Mouse (Mus musculus) embryonic facial prominence, embryonic 14.5 days (tissue): Measurements from ENCODE around the gene Pou4f2. TPM values are rescaled to one million over a fixed set of nuclear protein-coding genes. Genes with fewer than 3 reads are reported as not detected.

Source experiments
- ATAC-seq: fragments of 200-750 bp; cut with Nextera tagmentation; 2 replicates; pipeline ENCODE4 v1.8.0; 2017; ENCODE audit warnings: low read depth, moderate number of reproducible peaks, moderate TSS enrichment
- DNase-seq: peaks from one replicate; pipeline ENCODE4 v3.0.0-alpha.2; 2015; ENCODE audit warnings: low spot score
- H3K27ac ChIP-seq: fragments of 300-500 bp; sonication (generic); replicated peaks from 2 replicates; pipeline ENCODE4 v1.5.1; 2014; ENCODE audit warnings: low read depth, mild to moderate bottlenecking, low read length, moderate library complexity
- H3K27me3 ChIP-seq: fragments of 300-500 bp; sonication (generic); replicated peaks from 2 replicates; pipeline ENCODE4 v1.6.1; 2014; ENCODE audit warnings: low read length; ENCODE audit not compliant: control insufficient read depth, insufficient read depth
- H3K36me3 ChIP-seq: fragments of 300-500 bp; sonication (generic); 2 replicates; pipeline ENCODE4 v1.6.1; 2014; ENCODE audit warnings: low read length, mixed read lengths; ENCODE audit not compliant: control insufficient read depth, insufficient read depth
- H3K4me1 ChIP-seq: fragments of 300-500 bp; sonication (generic); 2 replicates; pipeline ENCODE4 v1.6.1; 2014; ENCODE audit warnings: antibody characterized with exemption, low read length; ENCODE audit not compliant: control insufficient read depth, insufficient read depth
- H3K4me2 ChIP-seq: fragments of 300-500 bp; sonication (generic); 2 replicates; pipeline ENCODE4 v1.6.1; 2014; ENCODE audit warnings: low read depth, mild to moderate bottlenecking, low read length, moderate library complexity, mixed read lengths
- H3K4me3 ChIP-seq: fragments of 300-500 bp; sonication (generic); 2 replicates; pipeline ENCODE4 v1.5.1; 2014; ENCODE audit warnings: low read depth, mild to moderate bottlenecking, low read length
- H3K9ac ChIP-seq: fragments of 300-500 bp; sonication (generic); 2 replicates; pipeline ENCODE4 v1.6.1; 2014; ENCODE audit warnings: low read depth, mild to moderate bottlenecking, low read length, moderate library complexity, mixed read lengths
- H3K9me3 ChIP-seq: fragments of 300-500 bp; sonication (generic); 2 replicates; pipeline ENCODE4 v1.6.1; 2016; ENCODE audit warnings: low read length; ENCODE audit not compliant: control insufficient read depth
- WGBS: fragments of 180-500 bp; shearing (Covaris S2); extraction: QIAGEN DNeasy Blood & Tissue Kit; methylation state at CpG from one replicate; pipeline ENCODE4 v1.1.7; 2014; 5-methylcytosine and 5-hydroxymethylcytosine counted together
- polyA plus RNA-seq: library from polyadenylated mRNA; unstranded; fragments of >200 nt; fragmentation: Nextera tagmentation; extraction: Ambion mirVana; gene quantifications from 2 replicates; pipeline ENCODE4 v1.2.1, GENCODE M21; 2014

The Pou4f2 gene
- polyA plus RNA-seq, 1 experiment from 2014 or later, result 0.25 TPM

GRCm38 (mm10) chr8:78436661-78437060, 216 bp upstream of the Pou4f2 start:
- Histone ChIP-seq H3K27me3 (peaks cover 95% of the 10 kb centered on the region), H3K4me2 (peak overlapping the region; percentile 72), H3K9me3 (no peaks in the 10 kb centered on the region), H3K4me3 (peak overlapping the region; percentile 44), H3K27ac (no peak overlapping the region), H3K4me1 (peaks cover 3% of the 10 kb centered on the region; the same call in 1 of the 2 replicates), H3K36me3 (no peaks in the 10 kb centered on the region), H3K9ac (no peak overlapping the region)
- WGBS, result 0% methylated on average over 16 of the region's 25 CpGs
- DNase-seq (no peak), ATAC-seq (0 out of 2 replicates have a peak, but pooled peaks have one; percentile 2)

GRCm38 (mm10) chr8:78435624-78435960, 853 bp downstream of the Pou4f2 start:
- DNase-seq (no peak), ATAC-seq (no peak)
- Histone ChIP-seq H3K4me3 (peak overlapping the region; percentile 44), H3K27ac (no peak overlapping the region), H3K27me3 (peaks cover 93% of the 10 kb centered on the region), H3K36me3 (no peaks in the 10 kb centered on the region), H3K9me3 (no peaks in the 10 kb centered on the region), H3K9ac (no peak overlapping the region), H3K4me2 (peak overlapping the region; percentile 72), H3K4me1 (peaks cover 3% of the 10 kb centered on the region; the same call in 1 of the 2 replicates)
- WGBS, result under 1% methylated on average over 18 of the region's 18 CpGs

GRCm38 (mm10) chr8:78434823-78435623, 1.4 kb downstream of the Pou4f2 start:
- 0 out of 2 replicates have a peak, but pooled peaks have one; percentile 17 for ATAC-seq
- Histone ChIP-seq H3K27ac (no peak overlapping the region), H3K4me3 (peak overlapping the region; percentile 44), H3K4me1 (peaks cover 3% of the 10 kb centered on the region; the same call in 1 of the 2 replicates), H3K4me2 (peak overlapping the region; percentile 23), H3K27me3 (peaks cover 93% of the 10 kb centered on the region), H3K9ac (no peak overlapping the region), H3K9me3 (no peaks in the 10 kb centered on the region), H3K36me3 (no peaks in the 10 kb centered on the region)
- DNase-seq, result no peak
- 2% methylated on average over 39 of the region's 62 CpGs for WGBS

- Histone ChIP-seq H3K4me3 (peak overlapping the region; percentile 44), H3K27me3 (peaks cover 96% of the 10 kb centered on the region), H3K36me3 (no peaks in the 10 kb centered on the region), H3K4me1 (peaks cover 3% of the 10 kb centered on the region; the same call in 1 of the 2 replicates), H3K27ac (no peak overlapping the region), H3K9me3 (no peaks in the 10 kb centered on the region), H3K9ac (no peak overlapping the region), H3K4me2 (no peak overlapping the region)
- 2% methylated on average over 8 of the region's 8 CpGs for WGBS
- DNase-seq (no peak), ATAC-seq (no peak)
These were observed 2.1 kb downstream of the Pou4f2 start for GRCm38 (mm10) chr8:78434340-78434739.

GRCm38 (mm10) chr8:78433318-78433717, 3.1 kb downstream of the Pou4f2 start:
- peaks cover 3% of the 10 kb centered on the region; the same call in 1 of the 2 replicates for H3K4me1 ChIP-seq
- no peak overlapping the region for H3K9ac ChIP-seq
- WGBS, result 14% methylated on average over 5 of the region's 5 CpGs
- ATAC-seq (no peak), DNase-seq (no peak)
- no peak overlapping the region for H3K4me3 ChIP-seq
- H3K4me2 ChIP-seq, result no peak overlapping the region
- no peaks in the 10 kb centered on the region for H3K36me3 ChIP-seq
- no peaks in the 10 kb centered on the region for H3K9me3 ChIP-seq
- peaks cover 93% of the 10 kb centered on the region for H3K27me3 ChIP-seq
- H3K27ac ChIP-seq, result no peak overlapping the region

DNA sequence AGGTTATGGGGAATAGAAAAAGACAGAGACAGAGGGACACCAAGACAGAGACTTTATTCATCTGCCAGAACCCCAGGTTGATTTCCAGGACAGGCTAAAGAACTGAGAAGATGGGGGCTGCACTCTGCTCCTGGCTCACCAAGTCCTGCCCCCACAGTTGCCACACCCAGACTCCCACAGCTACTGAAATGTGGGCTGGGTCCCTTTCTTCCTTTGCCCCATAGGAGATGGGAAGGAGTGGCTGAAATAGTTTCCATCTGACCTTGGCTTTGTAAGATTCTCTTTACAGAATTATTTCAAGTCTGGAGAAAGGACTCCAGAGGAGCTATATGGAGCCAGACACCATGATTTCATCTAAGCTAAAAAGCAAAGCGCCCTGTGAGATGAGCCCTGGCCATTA, 4.0 kb downstream of the Pou4f2 start:
- H3K4me2 ChIP-seq, result no peak overlapping the region
- H3K9me3 ChIP-seq, result no peaks in the 10 kb centered on the region
- peaks cover 93% of the 10 kb centered on the region for H3K27me3 ChIP-seq
- ATAC-seq (no peak), DNase-seq (no peak)
- peaks cover 3% of the 10 kb centered on the region; the same call in 1 of the 2 replicates for H3K4me1 ChIP-seq
- H3K36me3 ChIP-seq, result no peaks in the 10 kb centered on the region
- H3K9ac ChIP-seq, result no peak overlapping the region
- 10% methylated on average over 1 of the region's 1 CpGs for WGBS
- no peak overlapping the region for H3K27ac ChIP-seq
- no peak overlapping the region for H3K4me3 ChIP-seq

DNA sequence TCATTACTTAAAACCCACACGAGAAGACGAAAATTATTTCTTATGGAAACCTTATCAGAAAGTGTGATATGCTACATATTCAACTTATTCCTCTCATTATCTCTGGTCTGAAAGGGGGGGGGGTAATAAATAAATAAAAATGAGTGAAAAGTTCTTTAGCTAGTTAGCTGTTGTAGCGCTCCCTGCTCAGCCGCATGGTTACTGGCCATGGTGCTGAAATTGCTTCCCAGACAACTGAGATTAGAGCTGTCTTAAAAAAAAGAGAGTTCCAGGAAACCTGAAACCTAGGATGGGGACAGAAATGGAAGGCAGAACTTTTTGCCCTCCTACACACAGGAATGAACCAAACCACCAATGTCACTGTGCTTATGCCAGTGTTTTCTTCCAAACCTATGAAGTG, 5.1 kb downstream of the Pou4f2 start:
- Histone ChIP-seq H3K4me1 (peaks cover 3% of the 10 kb centered on the region; the same call in 1 of the 2 replicates), H3K27me3 (peaks cover 93% of the 10 kb centered on the region), H3K9me3 (no peaks in the 10 kb centered on the region), H3K4me3 (no peak overlapping the region), H3K9ac (no peak overlapping the region), H3K36me3 (no peaks in the 10 kb centered on the region), H3K27ac (no peak overlapping the region), H3K4me2 (no peak overlapping the region)
- WGBS, result 1% methylated on average over 4 of the region's 4 CpGs
- DNase-seq, result peak; percentile 87
- no peak for ATAC-seq

DNA sequence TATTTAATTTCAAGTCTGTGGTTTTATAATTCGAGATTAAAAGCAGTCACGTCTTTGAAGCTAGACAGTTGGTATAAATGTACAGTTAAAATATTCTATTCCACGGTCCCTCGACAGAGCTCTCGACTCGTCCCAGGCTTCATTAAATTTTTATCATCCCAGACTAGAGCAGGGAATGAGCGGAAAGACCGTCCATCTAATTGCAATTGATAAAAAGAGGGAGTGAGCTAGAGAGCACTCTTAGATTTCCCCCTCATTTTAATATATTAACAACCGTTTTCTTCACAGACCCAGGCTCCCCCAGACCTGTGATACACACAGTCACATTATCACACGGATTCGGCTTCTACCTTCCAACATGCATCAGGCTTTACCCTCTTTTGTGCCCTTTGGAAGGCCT, 8.3 kb downstream of the Pou4f2 start:
- H3K9ac ChIP-seq, result no peak overlapping the region
- 2% methylated on average over 11 of the region's 11 CpGs for WGBS
- ATAC-seq, result no peak
- H3K4me1 ChIP-seq, result no peaks in the 10 kb centered on the region
- no peak overlapping the region for H3K4me3 ChIP-seq
- no peaks in the 10 kb centered on the region for H3K9me3 ChIP-seq
- no peak overlapping the region for H3K27ac ChIP-seq
- no peak for DNase-seq
- H3K4me2 ChIP-seq, result no peak overlapping the region
- no peaks in the 10 kb centered on the region for H3K36me3 ChIP-seq
- H3K27me3 ChIP-seq, result peaks cover 86% of the 10 kb centered on the region

- Histone ChIP-seq H3K4me2 (0 out of 2 replicates have a peak overlapping the region, but pooled peaks have one; percentile 6), H3K36me3 (no peaks in the 10 kb centered on the region), H3K4me1 (no peaks in the 10 kb centered on the region), H3K9ac (no peak overlapping the region), H3K27ac (no peak overlapping the region), H3K9me3 (no peaks in the 10 kb centered on the region), H3K27me3 (peaks cover 86% of the 10 kb centered on the region), H3K4me3 (no peak overlapping the region)
- under 1% methylated on average over 8 of the region's 8 CpGs for WGBS
- ATAC-seq (no peak), DNase-seq (no peak)
These were observed 8.7 kb downstream of the Pou4f2 start for GRCm38 (mm10) chr8:78427769-78428130.
